Mouse (Mus musculus) kidney, embryonic 16.5 days (tissue): ENCODE data around the gene Polr1d. TPM values are rescaled to one million over a fixed set of nuclear protein-coding genes. Genes with fewer than 3 reads are reported as not detected.
A peak's percentile ranks its signal among the peaks of the same experiment; 100 is the strongest.

Experiments used
- ATAC-seq: fragments of 200-750 bp; cut with Nextera tagmentation; 2 replicates; pipeline ENCODE4 v1.8.0; 2017; ENCODE audit warnings: moderate TSS enrichment; ENCODE audit not compliant: low FRiP score, low TSS enrichment
- H3K27ac ChIP-seq: fragments of 300-500 bp; sonication (generic); 2 replicates; pipeline ENCODE4 v1.5.1; 2014; ENCODE audit warnings: low read length
- H3K27me3 ChIP-seq: fragments of 300-500 bp; sonication (generic); 2 replicates; pipeline ENCODE4 v1.6.1; 2014; ENCODE audit warnings: low read length, control low read depth, mixed read lengths; ENCODE audit not compliant: insufficient read depth
- H3K36me3 ChIP-seq: fragments of 300-500 bp; sonication (generic); 2 replicates; pipeline ENCODE4 v1.6.1; 2014; ENCODE audit warnings: low read length, control low read depth, mixed read lengths; ENCODE audit not compliant: insufficient read depth
- H3K4me1 ChIP-seq: fragments of 300-500 bp; sonication (generic); 2 replicates; pipeline ENCODE4 v1.6.1; 2014; ENCODE audit warnings: low read length, control low read depth, mixed read lengths; ENCODE audit not compliant: insufficient read depth
- H3K4me2 ChIP-seq: fragments of 300-500 bp; sonication (generic); replicated peaks from 2 replicates; pipeline ENCODE4 v1.6.1; 2014; ENCODE audit warnings: low read depth, low read length
- H3K4me3 ChIP-seq: fragments of 300-500 bp; sonication (generic); 2 replicates; pipeline ENCODE4 v1.5.1; 2014; ENCODE audit warnings: mild to moderate bottlenecking, low read length
- H3K9ac ChIP-seq: fragments of 300-500 bp; sonication (generic); replicated peaks from 2 replicates; pipeline ENCODE4 v1.6.1; 2014; ENCODE audit warnings: low read length
- H3K9me3 ChIP-seq: fragments of 300-500 bp; sonication (generic); 2 replicates; pipeline ENCODE4 v1.6.1; 2016; ENCODE audit warnings: low read length, control low read depth
- WGBS: fragments of 180-500 bp; shearing (Covaris S2); extraction: QIAGEN DNeasy Blood & Tissue Kit; methylation state at CpG from one replicate; pipeline ENCODE4 v1.1.7; 2014; 5-methylcytosine and 5-hydroxymethylcytosine counted together
- polyA plus RNA-seq: library from polyadenylated mRNA; unstranded; fragments of >200 nt; fragmentation: Nextera tagmentation; extraction: Ambion mirVana; gene quantifications from 2 replicates; pipeline ENCODE4 v1.2.1, GENCODE M21; 2015

The Polr1d gene
- polyA plus RNA-seq, 1 experiment from 2014 or later = 137 TPM

- peaks cover 14% of the 10 kb centered on the region for H3K4me1 ChIP-seq
- no peak overlapping the region for H3K4me3 ChIP-seq
- no peak overlapping the region for H3K4me2 ChIP-seq
- peaks cover 38% of the 10 kb centered on the region for H3K36me3 ChIP-seq
- WGBS = 68% methylated on average over 2 of the region's 2 CpGs
- H3K27ac ChIP-seq = no peak overlapping the region
- no peaks in the 10 kb centered on the region for H3K9me3 ChIP-seq
- no peak overlapping the region for H3K9ac ChIP-seq
- ATAC-seq = no peak
- no peaks in the 10 kb centered on the region for H3K27me3 ChIP-seq
These were observed 23.3 kb downstream of the Polr1d start for GRCm38 (mm10) chr5:147100180-147100579.

- no peak overlapping the region for H3K4me3 ChIP-seq
- ATAC-seq = peak; percentile 79
These were observed 25.4 kb downstream of the Polr1d start for GRCm38 (mm10) chr5:147102295-147102694.

GRCm38 (mm10) chr5:147107276-147107675 lies 30.4 kb downstream of the Polr1d start:
- Histone ChIP-seq H3K36me3 (peaks cover 52% of the 10 kb centered on the region), H3K9ac (no peak overlapping the region), H3K4me1 (peaks cover 26% of the 10 kb centered on the region), H3K27me3 (no peaks in the 10 kb centered on the region), H3K4me2 (no peak overlapping the region), H3K9me3 (no peaks in the 10 kb centered on the region), H3K4me3 (no peak overlapping the region), H3K27ac (no peak overlapping the region)
- ATAC-seq = no peak
- WGBS = 92% methylated on average over 3 of the region's 3 CpGs

More at GRCm38 (mm10) chr5:147102295-147102694, 25.4 kb downstream of the Polr1d start:
- 49% methylated on average over 6 of the region's 6 CpGs for WGBS
- Histone ChIP-seq H3K4me1 (peaks cover 14% of the 10 kb centered on the region), H3K4me2 (no peak overlapping the region), H3K9ac (no peak overlapping the region), H3K27me3 (no peaks in the 10 kb centered on the region), H3K9me3 (no peaks in the 10 kb centered on the region), H3K27ac (no peak overlapping the region), H3K36me3 (peaks cover 52% of the 10 kb centered on the region)

- Histone ChIP-seq H3K9ac (no peak overlapping the region), H3K27ac (peak overlapping the region; percentile 79), H3K4me2 (peak overlapping the region; percentile 21; the same call in 1 of the 2 replicates), H3K9me3 (no peaks in the 10 kb centered on the region), H3K4me1 (peaks cover 19% of the 10 kb centered on the region), H3K27me3 (no peaks in the 10 kb centered on the region), H3K4me3 (no peak overlapping the region), H3K36me3 (peaks cover 54% of the 10 kb centered on the region)
- WGBS = 43% methylated on average over 13 of the region's 13 CpGs
- ATAC-seq = peak; percentile 88
These were observed 32.2 kb downstream of the Polr1d start for GRCm38 (mm10) chr5:147108861-147109591.

- ATAC-seq = no peak
- 78% methylated on average over 7 of the region's 7 CpGs for WGBS
- Histone ChIP-seq H3K27me3 (no peaks in the 10 kb centered on the region), H3K4me3 (no peak overlapping the region), H3K9ac (no peak overlapping the region), H3K27ac (no peak overlapping the region), H3K4me1 (no peaks in the 10 kb centered on the region), H3K4me2 (no peak overlapping the region), H3K36me3 (peaks cover 20% of the 10 kb centered on the region), H3K9me3 (peaks cover 4% of the 10 kb centered on the region; the same call in 1 of the 2 replicates)
These were observed 37.9 kb downstream of the Polr1d start for GRCm38 (mm10) chr5:147114738-147115137.

GRCm38 (mm10) chr5:147115631-147116030 lies 38.8 kb downstream of the Polr1d start:
- Histone ChIP-seq H3K4me2 (no peak overlapping the region), H3K4me3 (no peak overlapping the region), H3K4me1 (no peaks in the 10 kb centered on the region), H3K36me3 (peaks cover 20% of the 10 kb centered on the region), H3K9ac (no peak overlapping the region), H3K27me3 (no peaks in the 10 kb centered on the region), H3K27ac (no peak overlapping the region), H3K9me3 (peaks cover 4% of the 10 kb centered on the region; the same call in 1 of the 2 replicates)
- WGBS = 97% methylated on average over 4 of the region's 4 CpGs
- no peak for ATAC-seq

GRCm38 (mm10) chr5:147117027-147117426 lies 40.2 kb downstream of the Polr1d start:
- H3K36me3 ChIP-seq = peaks cover 11% of the 10 kb centered on the region
- no peaks in the 10 kb centered on the region for H3K4me1 ChIP-seq
- no peak overlapping the region for H3K4me2 ChIP-seq
- no peak overlapping the region for H3K9ac ChIP-seq
- ATAC-seq = no peak
- no peak overlapping the region for H3K4me3 ChIP-seq
- H3K27me3 ChIP-seq = no peaks in the 10 kb centered on the region
- peaks cover 10% of the 10 kb centered on the region for H3K9me3 ChIP-seq
- no peak overlapping the region for H3K27ac ChIP-seq
- 42% methylated on average over 6 of the region's 6 CpGs for WGBS

- H3K4me2 ChIP-seq = no peak overlapping the region
- no peaks in the 10 kb centered on the region; the same call in 1 of the 2 replicates for H3K27me3 ChIP-seq
- no peak overlapping the region for H3K27ac ChIP-seq
- no peak overlapping the region for H3K4me3 ChIP-seq
- 93% methylated on average over 4 of the region's 4 CpGs for WGBS
- ATAC-seq = no peak
- no peak overlapping the region for H3K9ac ChIP-seq
- no peaks in the 10 kb centered on the region for H3K36me3 ChIP-seq
- H3K4me1 ChIP-seq = no peaks in the 10 kb centered on the region
- H3K9me3 ChIP-seq = peaks cover 11% of the 10 kb centered on the region
These were observed 44.3 kb downstream of the Polr1d start for GRCm38 (mm10) chr5:147121146-147121545.

- Histone ChIP-seq H3K9me3 (peaks cover 15% of the 10 kb centered on the region), H3K27me3 (no peaks in the 10 kb centered on the region; the same call in 1 of the 2 replicates), H3K27ac (no peak overlapping the region), H3K4me1 (no peaks in the 10 kb centered on the region), H3K36me3 (no peaks in the 10 kb centered on the region), H3K4me3 (no peak overlapping the region), H3K9ac (no peak overlapping the region), H3K4me2 (no peak overlapping the region)
- WGBS = 48% methylated on average over 9 of the region's 9 CpGs
- ATAC-seq = no peak
These were observed 47.9 kb downstream of the Polr1d start for GRCm38 (mm10) chr5:147124794-147125193.

GRCm38 (mm10) chr5:147125542-147126185 lies 48.8 kb downstream of the Polr1d start:
- H3K4me1 ChIP-seq = peaks cover 2% of the 10 kb centered on the region; the same call in 1 of the 2 replicates
- ATAC-seq = no peak
- H3K4me3 ChIP-seq = no peak overlapping the region
- WGBS = 86% methylated on average over 13 of the region's 13 CpGs
- peaks cover 15% of the 10 kb centered on the region for H3K9me3 ChIP-seq
- H3K27ac ChIP-seq = no peak overlapping the region
- no peaks in the 10 kb centered on the region for H3K36me3 ChIP-seq
- no peak overlapping the region for H3K4me2 ChIP-seq
- H3K27me3 ChIP-seq = no peaks in the 10 kb centered on the region; the same call in 1 of the 2 replicates
- no peak overlapping the region for H3K9ac ChIP-seq
